Mouse (Mus musculus): Measurements from ENCODE around the gene 1700042G07Rik.

- TF ChIP-seq POLR2A (IDR thresholded peaks at IDR 0.05; ENCODE audit: low read depth, low read length) (no peak; the same call in 1 of the 2 replicates), CTCF (IDR thresholded peaks at IDR 0.05; ENCODE audit: borderline replicate concordance, insufficient read depth, low read length) (no peak)
Observed at GRCm38 (mm10) chr4:116164759-116165554, 8.2 kb upstream of the 1700042G07Rik start.
